Mouse (Mus musculus): ENCODE results near the gene Cd93. TPM values are rescaled to one million over a fixed set of nuclear protein-coding genes. Genes with fewer than 3 reads are reported as not detected.

Gene Cd93
- polyA plus RNA-seq, 1 experiment, result 0.69 TPM

- Histone ChIP-seq H3K27ac (ENCODE audit: control insufficient read depth, insufficient read depth, low read depth, low read length) (no peak overlapping the region), H3K4me3 (ENCODE audit: control insufficient read depth, low read depth, low read length) (no peak overlapping the region), H3K4me1 (ENCODE audit: control insufficient read depth, insufficient read depth, low read length) (no peaks in the 10 kb centered on the region), H3K36me3 (ENCODE audit: control insufficient read depth, insufficient read depth, low read length) (no peaks in the 10 kb centered on the region), H3K27me3 (ENCODE audit: control insufficient read depth, insufficient read depth, low read length) (no peaks in the 10 kb centered on the region)
- no peak for TF ChIP-seq CTCF (IDR thresholded peaks at IDR 0.05; ENCODE audit: control insufficient read depth, insufficient read depth, insufficient replicate concordance, low read depth, low read length)
- no peak for TF ChIP-seq POLR2A (IDR thresholded peaks at IDR 0.05; ENCODE audit: control insufficient read depth, low read depth, low read length)
Measured at GRCm38 (mm10) chr2:148477346-148477745, 34.0 kb upstream of the Cd93 start.

DNA sequence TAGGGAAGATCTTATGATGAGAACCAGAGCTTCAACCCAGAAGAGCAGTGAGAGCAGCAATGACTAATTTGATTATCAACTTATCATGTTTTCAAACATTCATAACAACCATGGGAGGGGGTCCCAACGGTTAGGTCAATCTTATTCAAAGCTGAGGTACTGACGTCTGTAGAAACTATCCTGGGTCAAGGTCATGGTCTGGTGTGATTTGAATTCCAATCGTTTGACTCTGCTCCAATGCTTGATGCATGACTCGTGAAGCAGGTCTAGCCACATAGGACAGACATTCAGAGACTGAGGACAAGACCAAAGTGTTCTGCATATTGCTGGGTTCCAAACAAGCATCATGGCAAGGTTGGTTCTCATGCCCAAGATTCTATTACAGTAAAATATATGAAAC is 33.2 kb upstream of the Cd93 start:
- no peaks in the 10 kb centered on the region for H3K36me3 ChIP-seq (ENCODE audit: control insufficient read depth, insufficient read depth, low read length)

GRCm38 (mm10) chr2:148475879-148476495 is 32.6 kb upstream of the Cd93 start:
- H3K4me1 ChIP-seq (ENCODE audit: control insufficient read depth, insufficient read depth, low read length), result no peaks in the 10 kb centered on the region
- no peak overlapping the region for H3K27ac ChIP-seq (ENCODE audit: control insufficient read depth, insufficient read depth, low read depth, low read length)
- H3K4me3 ChIP-seq (ENCODE audit: control insufficient read depth, low read depth, low read length), result no peak overlapping the region
- no peaks in the 10 kb centered on the region for H3K27me3 ChIP-seq (ENCODE audit: control insufficient read depth, insufficient read depth, low read length)
- H3K36me3 ChIP-seq (ENCODE audit: control insufficient read depth, insufficient read depth, low read length), result no peaks in the 10 kb centered on the region
- TF ChIP-seq POLR2A (IDR thresholded peaks at IDR 0.05; ENCODE audit: control insufficient read depth, low read depth, low read length), result no peak
- no peak for TF ChIP-seq CTCF (IDR thresholded peaks at IDR 0.05; ENCODE audit: control insufficient read depth, insufficient read depth, insufficient replicate concordance, low read depth, low read length)

More for the DNA sequence above, 33.2 kb upstream of the Cd93 start:
- Histone ChIP-seq H3K4me3 (ENCODE audit: control insufficient read depth, low read depth, low read length) (no peak overlapping the region), H3K27ac (ENCODE audit: control insufficient read depth, insufficient read depth, low read depth, low read length) (no peak overlapping the region), H3K4me1 (ENCODE audit: control insufficient read depth, insufficient read depth, low read length) (no peaks in the 10 kb centered on the region), H3K27me3 (ENCODE audit: control insufficient read depth, insufficient read depth, low read length) (no peaks in the 10 kb centered on the region)
- no peak for TF ChIP-seq POLR2A (IDR thresholded peaks at IDR 0.05; ENCODE audit: control insufficient read depth, low read depth, low read length)
- TF ChIP-seq CTCF (IDR thresholded peaks at IDR 0.05; ENCODE audit: control insufficient read depth, insufficient read depth, insufficient replicate concordance, low read depth, low read length), result no peak

DNA sequence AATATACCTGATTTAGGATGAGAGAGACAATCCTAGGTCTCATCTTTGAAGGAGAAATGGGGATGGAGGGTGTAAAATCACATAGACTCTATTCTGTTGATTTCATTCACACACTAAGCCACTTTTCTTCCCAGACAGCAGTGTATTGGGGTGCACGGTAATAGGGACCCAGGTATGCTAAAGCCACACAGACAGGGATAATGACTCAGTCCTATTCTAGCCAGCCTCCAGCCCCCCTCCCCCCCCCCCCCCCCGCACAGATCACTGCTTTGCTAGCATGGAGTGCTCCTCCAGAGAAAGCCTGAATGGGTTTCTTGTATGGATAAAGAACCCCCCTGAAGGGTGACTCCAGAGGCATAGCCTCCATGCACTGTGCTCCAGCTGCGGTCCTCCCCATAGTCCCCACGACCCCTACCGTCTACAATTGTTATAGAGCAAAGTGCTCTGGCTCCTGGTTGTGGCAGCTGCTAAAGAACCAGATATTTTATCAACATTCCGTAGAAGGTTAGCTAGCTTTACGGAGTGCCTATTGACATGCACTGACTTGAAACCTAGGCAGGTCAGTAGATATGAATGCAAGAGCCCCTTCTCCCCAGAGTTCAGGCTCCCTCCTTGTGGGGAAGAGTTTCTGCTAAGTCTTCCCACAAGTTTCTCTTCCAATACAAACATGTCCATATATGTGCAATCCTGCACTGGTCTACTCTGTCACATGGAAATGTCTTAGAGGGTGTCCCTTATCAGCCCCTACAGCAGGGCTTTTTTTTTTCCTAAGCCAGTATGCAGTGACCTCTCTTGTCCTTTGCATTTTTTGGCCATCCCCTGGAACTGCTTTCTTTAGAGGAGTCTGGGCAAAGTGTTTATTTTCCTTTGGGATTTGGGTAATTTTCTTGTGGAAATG is 26.2 kb upstream of the Cd93 start:
- Histone ChIP-seq H3K27ac (ENCODE audit: control insufficient read depth, insufficient read depth, low read depth, low read length) (no peak overlapping the region), H3K36me3 (ENCODE audit: control insufficient read depth, insufficient read depth, low read length) (no peaks in the 10 kb centered on the region), H3K4me1 (ENCODE audit: control insufficient read depth, insufficient read depth, low read length) (no peaks in the 10 kb centered on the region), H3K4me3 (ENCODE audit: control insufficient read depth, low read depth, low read length) (no peak overlapping the region), H3K27me3 (ENCODE audit: control insufficient read depth, insufficient read depth, low read length) (no peaks in the 10 kb centered on the region)
- TF ChIP-seq POLR2A (IDR thresholded peaks at IDR 0.05; ENCODE audit: control insufficient read depth, low read depth, low read length), result no peak
- no peak for TF ChIP-seq CTCF (IDR thresholded peaks at IDR 0.05; ENCODE audit: control insufficient read depth, insufficient read depth, insufficient replicate concordance, low read depth, low read length)

DNA sequence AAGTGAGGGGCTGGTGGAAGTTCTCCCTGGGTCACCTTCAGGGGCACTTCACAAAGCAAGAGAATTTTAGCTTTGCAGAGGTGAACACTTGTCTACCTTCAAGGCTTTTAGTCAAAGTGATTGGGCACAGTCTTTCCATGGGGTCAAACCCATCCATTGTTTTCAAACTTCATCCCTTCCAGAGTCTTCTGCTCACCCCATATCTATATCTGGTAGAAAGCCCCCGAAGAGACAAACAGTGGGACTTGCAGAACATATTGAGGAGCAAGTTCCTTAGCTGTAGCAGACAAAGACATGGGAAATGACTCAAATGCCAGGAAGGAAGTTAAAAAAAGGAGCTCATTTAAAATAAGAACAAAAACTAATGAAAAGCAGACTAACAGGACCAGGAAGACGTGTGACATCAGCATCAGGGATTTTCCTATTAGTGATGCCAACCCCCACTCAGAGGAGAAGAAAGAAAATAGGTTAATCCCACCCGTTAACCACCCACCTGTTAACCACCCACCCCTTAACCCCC is 24.6 kb upstream of the Cd93 start:
- Histone ChIP-seq H3K27ac (ENCODE audit: control insufficient read depth, insufficient read depth, low read depth, low read length) (no peak overlapping the region), H3K4me3 (ENCODE audit: control insufficient read depth, low read depth, low read length) (no peak overlapping the region), H3K36me3 (ENCODE audit: control insufficient read depth, insufficient read depth, low read length) (no peaks in the 10 kb centered on the region), H3K4me1 (ENCODE audit: control insufficient read depth, insufficient read depth, low read length) (no peaks in the 10 kb centered on the region), H3K27me3 (ENCODE audit: control insufficient read depth, insufficient read depth, low read length) (no peaks in the 10 kb centered on the region)
- TF ChIP-seq CTCF (IDR thresholded peaks at IDR 0.05; ENCODE audit: control insufficient read depth, insufficient read depth, insufficient replicate concordance, low read depth, low read length) (no peak), POLR2A (IDR thresholded peaks at IDR 0.05; ENCODE audit: control insufficient read depth, low read depth, low read length) (no peak)

GRCm38 (mm10) chr2:148455341-148455740 is 12.0 kb upstream of the Cd93 start:
- TF ChIP-seq POLR2A (IDR thresholded peaks at IDR 0.05; ENCODE audit: control insufficient read depth, low read depth, low read length), result no peak
- no peak for TF ChIP-seq CTCF (IDR thresholded peaks at IDR 0.05; ENCODE audit: control insufficient read depth, insufficient read depth, insufficient replicate concordance, low read depth, low read length)
- H3K36me3 ChIP-seq (ENCODE audit: control insufficient read depth, insufficient read depth, low read length), result no peaks in the 10 kb centered on the region
- H3K4me3 ChIP-seq (ENCODE audit: control insufficient read depth, low read depth, low read length), result no peak overlapping the region

GRCm38 (mm10) chr2:148454014-148454542 is 10.7 kb upstream of the Cd93 start:
- H3K27me3 ChIP-seq (ENCODE audit: control insufficient read depth, insufficient read depth, low read length), result no peaks in the 10 kb centered on the region
- H3K4me1 ChIP-seq (ENCODE audit: control insufficient read depth, insufficient read depth, low read length), result no peaks in the 10 kb centered on the region
- H3K36me3 ChIP-seq (ENCODE audit: control insufficient read depth, insufficient read depth, low read length), result no peaks in the 10 kb centered on the region
- no peak overlapping the region for H3K4me3 ChIP-seq (ENCODE audit: control insufficient read depth, low read depth, low read length)
- TF ChIP-seq POLR2A (IDR thresholded peaks at IDR 0.05; ENCODE audit: control insufficient read depth, low read depth, low read length) (no peak), CTCF (IDR thresholded peaks at IDR 0.05; ENCODE audit: control insufficient read depth, insufficient read depth, insufficient replicate concordance, low read depth, low read length) (no peak)
- no peak overlapping the region for H3K27ac ChIP-seq (ENCODE audit: control insufficient read depth, insufficient read depth, low read depth, low read length)

More at GRCm38 (mm10) chr2:148455341-148455740, 12.0 kb upstream of the Cd93 start:
- Histone ChIP-seq H3K27ac (ENCODE audit: control insufficient read depth, insufficient read depth, low read depth, low read length) (no peak overlapping the region), H3K4me1 (ENCODE audit: control insufficient read depth, insufficient read depth, low read length) (no peaks in the 10 kb centered on the region), H3K27me3 (ENCODE audit: control insufficient read depth, insufficient read depth, low read length) (no peaks in the 10 kb centered on the region)
